Mouse (Mus musculus) frontal cortex, adult 2 months (tissue): ENCODE results near the gene Snx8. TPM values are rescaled to one million over a fixed set of nuclear protein-coding genes. Genes with fewer than 3 reads are reported as not detected.
"Not testable (repeated sequence)": the region's sequence is repeated elsewhere in the genome, so short reads cannot be mapped to it uniquely, and the experiment has no call there.

ENCODE experiments used
- DNase-seq, 2 experiments: peaks; one replicate each; pipeline ENCODE4 v3.0.0; 2022; ENCODE audit warnings: low spot score in 1 of 2; ENCODE audit errors: extremely low spot score in 1 of 2
- polyA plus RNA-seq: library from polyadenylated mRNA; depleted of rRNA; stranded (reverse); fragments of >200 nt; gene quantifications from 2 replicates; pipeline ENCODE4 v1.2.3, GENCODE M21; 2012

The Snx8 gene
- polyA plus RNA-seq, 1 experiment = 10.3 TPM

GRCm38 (mm10) chr5:140387236-140387635 lies 1.8 kb downstream of the Snx8 start:
- no peak for DNase-seq

- no peak for DNase-seq
These were observed 4.6 kb downstream of the Snx8 start for GRCm38 (mm10) chr5:140384462-140384861.

DNA sequence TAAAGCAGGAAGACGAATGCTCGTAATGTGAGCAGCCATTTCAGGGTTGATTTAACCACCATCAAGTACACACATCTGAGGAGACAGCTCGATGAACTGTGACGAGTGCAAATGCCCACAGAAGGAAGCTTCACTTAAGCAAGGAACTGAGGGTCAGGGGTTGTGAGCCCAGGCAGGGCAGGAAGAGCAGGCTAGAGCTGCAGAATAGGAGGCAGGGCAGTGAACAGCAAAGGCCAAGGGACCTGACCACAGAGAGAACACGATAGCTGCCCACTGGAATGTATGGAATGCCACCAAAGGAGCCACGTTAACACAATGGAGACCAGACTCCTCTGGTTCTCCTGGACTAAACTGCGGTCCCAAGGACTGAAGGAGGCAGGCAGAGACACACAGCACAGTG lies 5.5 kb downstream of the Snx8 start:
- no peak for DNase-seq

GRCm38 (mm10) chr5:140382688-140383087 lies 6.4 kb downstream of the Snx8 start:
- no peak for DNase-seq

DNA sequence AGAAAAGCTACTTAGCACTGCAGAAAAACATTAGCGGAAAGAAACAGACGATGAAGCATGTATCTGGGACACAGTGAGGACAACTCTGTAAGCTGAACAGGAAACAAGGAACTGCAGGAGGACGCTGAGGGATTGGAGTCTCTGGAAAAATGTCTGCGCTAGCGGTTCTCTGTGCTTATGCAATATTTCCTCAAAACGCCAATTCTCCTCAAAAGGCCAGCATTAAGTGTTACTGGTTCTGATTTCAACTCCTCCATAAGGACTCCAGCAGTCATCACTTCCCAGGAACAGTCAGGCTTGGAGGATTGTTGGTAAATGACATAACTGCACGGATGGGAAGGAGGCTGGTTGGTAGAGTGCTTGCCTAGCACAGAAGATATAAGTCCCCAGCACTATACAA lies 7.9 kb downstream of the Snx8 start:
- no peak for DNase-seq

DNA sequence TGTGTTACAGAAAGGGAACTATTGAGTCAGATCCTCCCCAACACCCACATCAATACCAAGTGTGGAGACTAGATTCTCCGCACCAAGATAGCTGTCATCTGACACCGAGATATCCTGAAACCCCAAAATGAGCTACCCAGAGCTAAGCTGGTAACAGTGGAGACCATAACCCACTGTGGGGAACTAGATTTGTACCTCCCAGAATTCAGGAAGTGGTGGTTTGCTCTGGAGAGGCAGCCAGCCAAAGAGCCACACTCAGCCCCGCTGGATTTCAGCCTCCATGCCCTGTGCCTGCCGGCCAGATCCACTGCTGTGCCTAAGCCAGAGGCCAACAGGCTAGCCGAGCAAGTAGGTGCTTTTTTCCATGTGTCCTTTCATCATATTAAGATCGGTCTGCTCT lies 9.8 kb downstream of the Snx8 start:
- DNase-seq = no peak

DNA sequence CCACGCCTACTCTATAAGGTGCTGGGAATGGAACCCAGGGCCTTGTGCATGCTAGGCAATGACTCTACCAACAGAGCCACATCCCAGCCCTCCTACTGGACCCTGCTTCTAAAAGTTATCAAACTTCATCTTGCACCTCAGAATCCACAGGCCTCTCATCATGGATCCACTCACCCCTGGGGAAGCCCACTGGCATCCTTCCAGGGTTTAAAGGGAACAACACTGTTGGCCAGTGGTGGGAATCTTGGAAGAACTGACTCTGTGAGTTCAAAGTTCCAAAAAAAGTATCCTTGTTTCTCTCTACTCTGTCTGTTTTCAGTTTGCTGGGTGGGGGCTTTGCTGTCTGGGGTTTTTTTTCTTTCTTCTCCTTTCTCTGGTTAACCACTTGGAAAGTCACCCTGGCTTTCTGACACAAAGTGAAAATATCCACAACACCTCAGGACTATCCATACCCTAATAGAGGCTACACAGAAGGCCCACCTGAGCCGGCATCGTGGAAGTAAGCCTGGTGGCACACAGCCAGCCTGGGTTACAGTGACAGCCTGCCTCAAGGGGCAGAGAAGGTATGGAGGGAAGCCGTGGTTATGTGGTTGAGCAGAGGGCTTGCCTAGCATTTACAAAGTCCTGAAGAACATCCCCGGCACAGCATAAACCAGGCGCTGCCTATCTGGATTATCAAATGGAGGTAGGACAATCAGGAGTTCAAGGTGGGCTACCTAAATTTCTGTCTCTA lies 10.8 kb downstream of the Snx8 start:
- DNase-seq = no peak

GRCm38 (mm10) chr5:140375249-140375829 lies 13.7 kb downstream of the Snx8 start:
- no peak for DNase-seq

- peak in 1 of 2 experiments; percentile 57 for DNase-seq
These were observed 14.8 kb downstream of the Snx8 start for GRCm38 (mm10) chr5:140374226-140374625.

GRCm38 (mm10) chr5:140373711-140374110 lies 15.4 kb downstream of the Snx8 start:
- DNase-seq = no peak

DNA sequence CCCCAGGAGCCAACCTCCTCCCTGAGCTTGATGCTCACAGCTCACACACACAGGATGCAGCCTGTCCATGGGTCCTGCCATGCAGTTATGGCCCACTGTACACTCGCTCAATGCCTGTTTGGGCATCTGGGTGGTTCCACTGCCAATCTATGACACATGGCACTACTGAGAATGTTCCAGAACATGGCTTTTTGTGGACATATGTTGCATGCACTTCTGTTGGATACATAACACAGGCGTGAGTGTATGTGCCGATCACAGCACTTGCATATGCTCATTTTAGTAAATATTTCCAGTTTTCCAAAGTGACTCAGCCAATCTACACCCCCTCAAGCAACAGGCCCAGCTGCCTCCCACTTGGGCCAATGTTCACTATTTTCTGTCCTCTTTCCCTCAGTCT lies 17.4 kb downstream of the Snx8 start:
- peak; percentile 25 to 59 for DNase-seq

DNA sequence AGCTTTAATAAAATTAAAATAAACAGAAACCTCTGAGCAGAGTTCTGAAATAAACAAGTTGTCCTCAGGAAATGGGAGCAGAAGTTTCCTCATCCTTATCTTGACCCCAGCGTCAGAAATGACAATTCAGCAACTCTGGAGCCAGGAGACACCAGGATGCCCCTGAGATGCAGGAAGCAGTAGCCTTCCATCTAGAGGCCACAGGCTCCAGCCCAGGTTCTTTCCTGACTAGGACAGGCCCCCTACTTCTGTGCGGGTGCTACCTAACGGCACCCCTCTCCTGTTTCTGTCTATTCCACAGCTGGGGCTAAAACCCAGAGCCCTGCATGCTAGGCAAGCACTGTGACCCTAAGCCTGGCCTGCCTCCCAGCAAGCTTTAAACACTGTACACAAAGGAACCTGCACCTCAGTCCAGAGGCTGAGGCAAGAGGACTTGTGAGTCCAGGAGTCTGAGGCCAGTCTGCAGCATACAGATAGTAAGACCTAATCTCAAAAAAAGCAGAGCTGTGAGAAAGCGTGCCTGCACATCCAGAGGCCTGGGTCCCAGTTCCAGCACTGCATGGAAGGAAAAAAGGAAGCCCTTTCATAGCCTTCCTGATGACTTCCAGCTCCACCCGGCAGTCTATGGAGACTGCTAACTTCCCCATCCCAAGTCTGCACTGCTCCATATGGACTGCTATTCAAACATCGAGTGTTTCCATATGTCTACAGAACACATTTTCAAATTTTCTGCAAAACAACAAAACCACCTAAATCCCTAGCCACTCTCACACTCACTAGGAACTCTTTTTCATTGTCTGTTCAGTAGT lies 18.4 kb downstream of the Snx8 start:
- DNase-seq = no peak

DNA sequence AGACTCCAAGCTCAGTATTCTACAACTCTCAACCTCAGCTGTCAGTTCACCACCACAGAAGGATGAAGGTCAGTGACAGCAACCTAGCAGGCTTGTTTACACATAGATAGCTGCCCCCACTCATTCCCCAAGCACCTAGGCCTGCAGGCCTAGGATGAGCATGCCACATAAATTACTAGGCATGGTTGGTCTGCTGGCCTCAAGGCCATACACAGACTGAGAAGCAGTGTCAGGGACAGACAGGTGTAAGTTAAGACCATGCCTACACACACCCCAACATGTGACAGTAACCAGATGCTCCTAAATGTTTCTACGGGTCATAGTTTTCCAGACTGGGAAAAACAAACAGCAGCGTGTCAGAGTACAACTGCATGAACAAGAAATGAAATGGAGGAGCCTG lies 19.6 kb downstream of the Snx8 start:
- DNase-seq = no peak

GRCm38 (mm10) chr5:140368926-140369325 lies 20.1 kb downstream of the Snx8 start:
- no peak for DNase-seq

DNA sequence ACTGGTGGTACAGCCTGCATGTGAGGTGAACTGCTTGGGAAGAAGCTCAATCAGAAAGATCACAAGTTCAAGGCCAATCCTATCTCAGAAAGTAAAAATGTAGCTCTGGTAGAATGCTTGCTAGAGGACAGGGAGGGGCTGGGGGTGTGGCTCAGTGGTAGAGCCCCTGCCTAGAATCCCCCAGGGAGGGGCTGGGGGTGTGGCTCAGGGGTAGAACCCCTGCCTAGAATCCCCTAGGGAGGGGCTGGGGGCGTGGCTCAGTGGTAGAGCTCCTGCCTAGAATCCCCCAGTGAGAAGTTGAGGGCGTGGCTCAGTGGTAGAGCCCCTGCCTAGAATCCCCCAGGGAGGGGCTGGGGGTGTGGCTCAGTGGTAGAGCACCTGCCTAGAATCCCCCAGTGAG lies 20.9 kb downstream of the Snx8 start:
- not testable (repeated sequence) for DNase-seq

- DNase-seq = no peak
These were observed 24.6 kb downstream of the Snx8 start for GRCm38 (mm10) chr5:140364415-140364814.

GRCm38 (mm10) chr5:140359930-140360674 lies 29.0 kb downstream of the Snx8 start:
- DNase-seq = no peak

DNA sequence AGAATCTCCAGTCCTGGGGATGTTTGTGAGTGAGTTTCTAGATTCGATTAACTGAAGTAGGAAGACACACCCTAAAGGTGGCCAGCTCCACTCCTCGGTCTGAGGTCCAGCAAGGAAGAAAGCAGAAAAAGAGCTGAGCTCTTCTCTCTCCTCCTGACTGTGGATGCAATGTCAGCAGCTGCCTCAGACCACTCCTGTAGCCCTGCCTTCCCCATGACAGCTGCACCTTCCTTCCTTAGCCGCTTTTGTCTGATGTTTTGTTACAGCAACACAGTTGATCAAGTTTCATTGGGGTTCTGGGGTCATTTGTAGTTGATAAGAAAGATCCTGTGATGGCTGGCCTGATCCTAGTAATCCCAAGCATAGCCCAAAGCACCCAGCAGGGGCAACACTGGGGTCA lies 31.6 kb downstream of the Snx8 start:
- no peak for DNase-seq

- no peak for DNase-seq
These were observed 33.1 kb downstream of the Snx8 start for GRCm38 (mm10) chr5:140355934-140356333.

- no peak for DNase-seq
These were observed 36.7 kb downstream of the Snx8 start for GRCm38 (mm10) chr5:140352352-140352751.
